Comparison of ENCODE assay signal across 8 mouse cellular contexts in genomic region chr8:116115811-116116372, GRCm38 (mm10).
A peak's percentile ranks its signal among the peaks of the same experiment; 100 is the strongest.
DNase-seq lines count a peak whose midpoint lies in the region; ATAC-seq and TF ChIP-seq lines count a peak whose summit lies in the region.
"Had no signal": no experiment of that assay in that cellular context is flagged by ENCODE, and none has a peak within 500 bp of the region (broad histone marks: within the 10 kb centered on the region; RNA-seq: fewer than 3 reads in every experiment).

No protein-coding gene starts in this region.

- H3K27ac ChIP-seq in embryonic facial prominence, embryonic 15.5 days (replicated peaks), result no peak overlapping the region; the same call in 1 of the 2 replicates
- no peak overlapping the region for H3K27ac ChIP-seq in heart, embryonic 12.5 days (ENCODE audit: poor library complexity, severe bottlenecking)
- H3K27ac ChIP-seq in kidney, embryonic 14.5 days (ENCODE audit: low read depth, low read length), result no peak overlapping the region; the same call in 1 of the 2 replicates
- H3K27ac ChIP-seq in limb, embryonic 15.5 days, result no peak overlapping the region
- H3K27ac ChIP-seq in neural tube, embryonic 15.5 days (replicated peaks), result peak overlapping the region; percentile 33

- no peak for TF ChIP-seq CTCF in brain, embryonic 14.5 days (IDR thresholded peaks at IDR 0.05; ENCODE audit: borderline replicate concordance, extremely low read depth, insufficient read depth, insufficient read length)

- peaks cover 27% of the 10 kb centered on the region for H3K4me1 ChIP-seq in embryonic facial prominence, embryonic 15.5 days
- H3K4me1 ChIP-seq in heart, embryonic 12.5 days (replicated peaks), result peaks cover 24% of the 10 kb centered on the region
- H3K4me1 ChIP-seq in kidney, embryonic 14.5 days (ENCODE audit: control insufficient read depth, insufficient read depth, low read length), result peaks cover 2% of the 10 kb centered on the region; the same call in 1 of the 2 replicates
- peaks cover 27% of the 10 kb centered on the region for H3K4me1 ChIP-seq in limb, embryonic 15.5 days
- peaks cover 14% of the 10 kb centered on the region for H3K4me1 ChIP-seq in neural tube, embryonic 15.5 days
- H3K4me1 ChIP-seq: megakaryocyte, embryonic 14.5 days had no signal

- H3K4me2 ChIP-seq in embryonic facial prominence, embryonic 15.5 days (replicated peaks), result peak overlapping the region; percentile 21; the same call in 1 of the 2 replicates
- H3K4me2 ChIP-seq in heart, embryonic 12.5 days, result peak overlapping the region; percentile 8; the same call in 1 of the 2 replicates
- peak overlapping the region; percentile 5; the same call in 1 of the 2 replicates for H3K4me2 ChIP-seq in kidney, embryonic 14.5 days (replicated peaks; ENCODE audit: low read depth, low read length)
- H3K4me2 ChIP-seq in limb, embryonic 15.5 days, result peak overlapping the region; percentile 21; the same call in 1 of the 2 replicates
- H3K4me2 ChIP-seq in neural tube, embryonic 15.5 days, result peak overlapping the region; percentile 43

- no peaks in the 10 kb centered on the region for H3K27me3 ChIP-seq in embryonic facial prominence, embryonic 15.5 days
- 0 out of 2 replicates have a peak, but pooled peaks cover 4% of the 10 kb centered on the region for H3K27me3 ChIP-seq in heart, embryonic 12.5 days (replicated peaks)
- no peaks in the 10 kb centered on the region for H3K27me3 ChIP-seq in kidney, embryonic 14.5 days (ENCODE audit: control insufficient read depth, insufficient read depth, low read length)
- H3K27me3 ChIP-seq in limb, embryonic 15.5 days, result no peaks in the 10 kb centered on the region
- peaks cover 5% of the 10 kb centered on the region; the same call in 1 of the 2 replicates for H3K27me3 ChIP-seq in neural tube, embryonic 15.5 days (replicated peaks)
- H3K27me3 ChIP-seq: megakaryocyte, embryonic 14.5 days had no signal

- H3K4me3 ChIP-seq in embryonic facial prominence, embryonic 15.5 days (replicated peaks), result no peak overlapping the region
- no peak overlapping the region for H3K4me3 ChIP-seq in heart, embryonic 12.5 days
- H3K4me3 ChIP-seq in kidney, embryonic 14.5 days (ENCODE audit: low read length), result no peak overlapping the region
- no peak overlapping the region for H3K4me3 ChIP-seq in limb, embryonic 15.5 days
- no peak overlapping the region; the same call in 1 of the 2 replicates for H3K4me3 ChIP-seq in neural tube, embryonic 15.5 days (replicated peaks)
- H3K4me3 ChIP-seq: megakaryocyte, embryonic 14.5 days had no signal

- no peaks in the 10 kb centered on the region for H3K36me3 ChIP-seq in embryonic facial prominence, embryonic 15.5 days
- no peaks in the 10 kb centered on the region for H3K36me3 ChIP-seq in heart, embryonic 12.5 days
- H3K36me3 ChIP-seq in kidney, embryonic 14.5 days (ENCODE audit: control insufficient read depth, insufficient read depth, low read length), result no peaks in the 10 kb centered on the region
- no peaks in the 10 kb centered on the region for H3K36me3 ChIP-seq in limb, embryonic 15.5 days
- H3K36me3 ChIP-seq in neural tube, embryonic 15.5 days, result no peaks in the 10 kb centered on the region

- H3K9me3 ChIP-seq in embryonic facial prominence, embryonic 15.5 days (replicated peaks), result no peaks in the 10 kb centered on the region
- H3K9me3 ChIP-seq in heart, embryonic 12.5 days (replicated peaks), result 0 out of 2 replicates have a peak, but pooled peaks cover 4% of the 10 kb centered on the region
- H3K9me3 ChIP-seq in kidney, embryonic 14.5 days (ENCODE audit: control insufficient read depth, low read length), result no peaks in the 10 kb centered on the region
- no peaks in the 10 kb centered on the region for H3K9me3 ChIP-seq in limb, embryonic 15.5 days
- H3K9me3 ChIP-seq in neural tube, embryonic 15.5 days (replicated peaks), result no peaks in the 10 kb centered on the region

- H3K9ac ChIP-seq in embryonic facial prominence, embryonic 15.5 days, result no peak overlapping the region
- H3K9ac ChIP-seq in heart, embryonic 12.5 days, result no peak overlapping the region
- H3K9ac ChIP-seq in kidney, embryonic 14.5 days (ENCODE audit: low read depth, low read length), result no peak overlapping the region
- no peak overlapping the region for H3K9ac ChIP-seq in limb, embryonic 15.5 days
- no peak overlapping the region for H3K9ac ChIP-seq in neural tube, embryonic 15.5 days (replicated peaks)

- WGBS in embryonic facial prominence, embryonic 15.5 days, result 21% methylated on average over 18 of the region's 18 CpGs
- WGBS in heart, embryonic 12.5 days, result 44% methylated on average over 18 of the region's 18 CpGs
- WGBS in kidney, embryonic 14.5 days, result 48% methylated on average over 18 of the region's 18 CpGs
- 20% methylated on average over 18 of the region's 18 CpGs for WGBS in limb, embryonic 15.5 days
- 22% methylated on average over 18 of the region's 18 CpGs for WGBS in neural tube, embryonic 15.5 days

- DNase-seq in brain, embryonic 14.5 days (ENCODE audit: low read depth), result peak; percentile 90

- no peak for TF ChIP-seq POLR2A in brain, embryonic 14.5 days (IDR thresholded peaks at IDR 0.05; ENCODE audit: borderline replicate concordance, extremely low read depth, insufficient read depth, insufficient read length, poor library complexity, severe bottlenecking)

- ATAC-seq in embryonic facial prominence, embryonic 15.5 days (ENCODE audit: insufficient number of reproducible peaks, low FRiP score, low TSS enrichment, low read depth), result peak; percentile 81; the same call in 1 of the 2 replicates
- peak; percentile 64 for ATAC-seq in heart, embryonic 12.5 days (ENCODE audit: insufficient number of reproducible peaks, low FRiP score)
- peak; percentile 88 for ATAC-seq in kidney, embryonic 14.5 days (ENCODE audit: low FRiP score, low TSS enrichment)
- ATAC-seq in limb, embryonic 15.5 days (ENCODE audit: insufficient number of reproducible peaks, low FRiP score, low TSS enrichment, low read depth), result no peak; the same call in 1 of the 2 replicates
- ATAC-seq in neural tube, embryonic 15.5 days (ENCODE audit: low FRiP score), result peak; percentile 82
- ATAC-seq in monocyte, adult 5-6 weeks (replicated peaks; ENCODE audit: insufficient number of reproducible peaks, low FRiP score, low TSS enrichment, poor library complexity, severe bottlenecking), result no peak

Comparison
In these comparisons a context has a peak if more than half of its experiments do, and no peak if none do; other contexts are left out.
1. ATAC-seq: peak in embryonic facial prominence, embryonic 15.5 days (single experiment), heart, embryonic 12.5 days (single experiment), kidney, embryonic 14.5 days (single experiment) and neural tube, embryonic 15.5 days (single experiment); none in limb, embryonic 15.5 days (single experiment) and monocyte, adult 5-6 weeks (single experiment).
2. Peak in every context shown above with its lines, with median percentiles within 50 percentile points of each other: H3K4me2 ChIP-seq.